Mouse (Mus musculus) C2C12 (cell line): ENCODE results near the gene Il12rb1. TPM values are rescaled to one million over a fixed set of nuclear protein-coding genes. Genes with fewer than 3 reads are reported as not detected.
A peak's percentile ranks its signal among the peaks of the same experiment; 100 is the strongest.

Experiments
- H3K27me3 ChIP-seq: one replicate; pipeline ENCODE4 v1.6.1; 2011; ENCODE audit not compliant: control insufficient read depth, insufficient read depth, insufficient read length
- H3K36me3 ChIP-seq: one replicate; pipeline ENCODE4 v1.6.1; 2011; ENCODE audit not compliant: control insufficient read depth, insufficient read depth
- H3K4me3 ChIP-seq: one replicate; pipeline ENCODE4 v1.5.1; 2011; ENCODE audit warnings: mild to moderate bottlenecking, control low read depth; ENCODE audit not compliant: poor library complexity, insufficient read depth, severe bottlenecking
- H3K79me2 ChIP-seq: one replicate; pipeline ENCODE4 v1.6.1; 2011; ENCODE audit not compliant: control insufficient read depth, insufficient read depth
- H3K79me3 ChIP-seq: one replicate; pipeline ENCODE4 v1.6.1; 2011; ENCODE audit warnings: low read depth, control low read depth
- H3ac ChIP-seq: one replicate; pipeline ENCODE3; 2011; ENCODE audit warnings: low read depth; ENCODE audit not compliant: control insufficient read depth, insufficient read length
- CEBPB ChIP-seq: IDR thresholded peaks from one replicate; pipeline ENCODE4 v1.6.1; 2011; ENCODE audit warnings: low read depth, mild to moderate bottlenecking, control low read depth, moderate library complexity
- CTCF ChIP-seq: IDR thresholded peaks from one replicate; pipeline ENCODE4 v1.5.1; 2011; ENCODE audit not compliant: control insufficient read depth, insufficient read depth, insufficient read length
- FOSL1 ChIP-seq: IDR thresholded peaks from one replicate; pipeline ENCODE4 v1.8.0; 2011; ENCODE audit warnings: mild to moderate bottlenecking, low read length; ENCODE audit not compliant: poor library complexity, insufficient read depth, severe bottlenecking
- MAX ChIP-seq: IDR thresholded peaks from one replicate; pipeline ENCODE4 v1.6.1; 2011; ENCODE audit warnings: mild to moderate bottlenecking, control low read depth
- MYOD1 ChIP-seq: IDR thresholded peaks from one replicate; pipeline ENCODE4 v1.6.1; 2011; ENCODE audit warnings: low read depth; ENCODE audit not compliant: control insufficient read depth, insufficient read length
- MYOG ChIP-seq: IDR thresholded peaks from one replicate; pipeline ENCODE4 v1.6.1; 2011; ENCODE audit not compliant: control insufficient read depth, insufficient read length; ENCODE audit errors: extremely low read depth
- USF1 ChIP-seq: IDR thresholded peaks from one replicate; pipeline ENCODE4 v1.6.1; 2011; ENCODE audit warnings: low read depth, mild to moderate bottlenecking, control low read depth, moderate library complexity
- polyA plus RNA-seq: library from polyadenylated mRNA; unstranded; fragments of >200 nt; fragmentation: generic; extraction: Trizol; gene quantifications from one replicate; pipeline ENCODE4 v1.2.1, GENCODE M21; 2012; ENCODE audit warnings: missing spikeins

Il12rb1 gene
- polyA plus RNA-seq, 1 experiment = 29.3 TPM

DNA sequence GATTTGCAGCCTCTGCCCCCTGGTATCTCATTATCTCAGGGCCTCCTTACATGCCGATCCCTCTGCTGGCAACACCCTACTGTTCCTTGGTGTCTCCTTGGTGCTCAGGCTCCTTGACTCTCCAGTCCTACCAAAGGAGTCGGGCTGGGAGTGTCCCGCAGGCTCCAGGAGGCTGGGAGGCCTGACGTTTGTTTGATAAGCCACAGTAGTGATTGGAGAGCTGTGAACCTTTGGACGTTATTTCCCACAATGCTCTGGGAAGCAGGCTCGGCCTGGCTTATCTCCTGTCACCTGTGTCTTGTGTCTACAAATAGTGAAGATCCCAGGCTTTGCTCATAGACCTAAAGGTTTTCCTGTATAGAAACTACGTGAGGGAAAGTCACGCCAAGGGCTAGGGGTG lies 44.2 kb upstream of the Il12rb1 start:
- peaks cover 25% of the 10 kb centered on the region for H3K79me2 ChIP-seq
- H3K79me3 ChIP-seq = peaks cover 5% of the 10 kb centered on the region
- H3K27me3 ChIP-seq = no peaks in the 10 kb centered on the region
- H3K36me3 ChIP-seq = peaks cover 24% of the 10 kb centered on the region
- no peak overlapping the region for H3K4me3 ChIP-seq
- H3ac ChIP-seq = no peak overlapping the region
- no peak for TF ChIP-seq MYOG
- TF ChIP-seq MYOD1 = no peak
- TF ChIP-seq CTCF = no peak
- TF ChIP-seq USF1 = no peak
- TF ChIP-seq FOSL1 = no peak

GRCm38 (mm10) chr8:70764676-70765075 lies 43.6 kb upstream of the Il12rb1 start:
- TF ChIP-seq MAX (no peak), CEBPB (no peak), USF1 (no peak), MYOG (no peak), MYOD1 (no peak), CTCF (no peak), FOSL1 (no peak)
- H3K27me3 ChIP-seq = no peaks in the 10 kb centered on the region

GRCm38 (mm10) chr8:70765329-70765728 lies 42.9 kb upstream of the Il12rb1 start:
- Histone ChIP-seq H3ac (peak overlapping the region; percentile 12), H3K79me3 (peaks cover 4% of the 10 kb centered on the region), H3K79me2 (peaks cover 13% of the 10 kb centered on the region), H3K36me3 (peaks cover 27% of the 10 kb centered on the region), H3K4me3 (peak overlapping the region; percentile 46), H3K27me3 (no peaks in the 10 kb centered on the region)
- no peak for TF ChIP-seq MYOD1
- no peak for TF ChIP-seq MYOG
- no peak for TF ChIP-seq CEBPB
- no peak for TF ChIP-seq USF1
- no peak for TF ChIP-seq CTCF
- TF ChIP-seq FOSL1 = no peak
- TF ChIP-seq MAX = no peak

More at GRCm38 (mm10) chr8:70764676-70765075, 43.6 kb upstream of the Il12rb1 start:
- Histone ChIP-seq H3K79me3 (peaks cover 5% of the 10 kb centered on the region), H3K36me3 (peaks cover 27% of the 10 kb centered on the region), H3K79me2 (peaks cover 20% of the 10 kb centered on the region), H3ac (no peak overlapping the region), H3K4me3 (no peak overlapping the region)

DNA sequence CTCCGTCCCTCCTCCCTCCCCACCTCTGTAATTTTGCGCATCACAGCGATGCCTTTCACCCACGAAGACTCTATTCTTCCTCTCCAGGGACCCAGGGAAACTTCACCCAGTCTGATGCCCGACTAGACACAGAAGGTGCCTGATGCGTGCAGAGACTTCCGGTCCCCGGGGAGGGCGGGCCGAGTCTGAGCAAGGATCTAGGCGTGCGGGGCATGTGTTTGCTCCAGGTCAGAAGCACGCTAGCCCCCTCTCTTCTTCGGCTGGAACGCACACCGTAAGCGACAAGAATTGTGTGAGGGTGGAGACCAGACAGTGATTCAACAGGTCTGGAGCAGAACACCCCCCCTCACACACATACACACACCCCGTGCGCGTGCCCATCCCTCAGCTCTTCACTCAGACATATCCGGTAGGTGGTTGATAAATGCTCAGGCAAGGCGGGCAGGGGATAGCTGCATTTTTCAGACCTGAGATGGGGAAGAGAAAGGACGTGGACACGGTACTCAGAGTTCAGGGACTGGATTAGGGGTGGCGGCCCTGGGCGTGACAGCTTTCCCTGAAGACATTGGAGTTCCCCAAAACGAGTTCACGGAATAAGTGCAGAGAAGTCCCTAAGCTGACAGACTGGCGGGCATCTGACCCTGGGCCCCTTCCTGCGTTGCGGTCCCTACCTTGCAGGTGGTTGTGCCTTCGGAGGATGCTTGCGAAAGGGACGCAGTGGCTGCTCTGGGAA lies 42.2 kb upstream of the Il12rb1 start:
- Histone ChIP-seq H3K4me3 (peak overlapping the region; percentile 46), H3K27me3 (no peaks in the 10 kb centered on the region), H3K36me3 (peaks cover 31% of the 10 kb centered on the region), H3K79me2 (peaks cover 10% of the 10 kb centered on the region), H3K79me3 (peaks cover 2% of the 10 kb centered on the region), H3ac (peak overlapping the region; percentile 76)
- TF ChIP-seq USF1 = no peak

- Histone ChIP-seq H3K4me3 (peak overlapping the region; percentile 46), H3K79me3 (peaks cover 4% of the 10 kb centered on the region), H3K79me2 (peaks cover 13% of the 10 kb centered on the region), H3ac (peak overlapping the region; percentile 76), H3K27me3 (no peaks in the 10 kb centered on the region), H3K36me3 (peaks cover 37% of the 10 kb centered on the region)
- TF ChIP-seq USF1 (peak; percentile 79), MAX (no peak), MYOD1 (peak; percentile 20), CTCF (no peak), CEBPB (no peak), FOSL1 (no peak), MYOG (no peak)
Observed at GRCm38 (mm10) chr8:70766571-70767440, 41.4 kb upstream of the Il12rb1 start.
